Mouse (Mus musculus): ENCODE results near the gene Wdr63. TPM values are rescaled to one million over a fixed set of nuclear protein-coding genes. Genes with fewer than 3 reads are reported as not detected.
A peak's percentile ranks its signal among the peaks of the same experiment; 100 is the strongest.

The Wdr63 gene
- polyA plus RNA-seq, 1 experiment from 2014 or later: 0.31 TPM

- 48% methylated on average over 15 of the region's 15 CpGs for WGBS
- H3K4me2 ChIP-seq (ENCODE audit: low read depth, low read length): no peak overlapping the region
These were observed 70.0 kb downstream of the Wdr63 start for GRCm38 (mm10) chr3:146037906-146038305.

GRCm38 (mm10) chr3:146032976-146033375, 75.0 kb downstream of the Wdr63 start:
- Histone ChIP-seq H3K27ac (ENCODE audit: low read depth, low read length) (no peak overlapping the region), H3K4me1 (ENCODE audit: control insufficient read depth, insufficient read depth, low read length) (no peaks in the 10 kb centered on the region), H3K4me3 (ENCODE audit: low read depth, low read length) (no peak overlapping the region), H3K27me3 (ENCODE audit: control insufficient read depth, insufficient read depth, low read length) (no peaks in the 10 kb centered on the region), H3K36me3 (ENCODE audit: control insufficient read depth, insufficient read depth, low read length) (no peaks in the 10 kb centered on the region), H3K9ac (replicated peaks; ENCODE audit: low read depth, low read length) (no peak overlapping the region), H3K4me2 (ENCODE audit: low read depth, low read length) (no peak overlapping the region), H3K9me3 (ENCODE audit: control insufficient read depth, low read length) (no peaks in the 10 kb centered on the region)
- ATAC-seq (ENCODE audit: low read depth): no peak
- WGBS: 88% methylated on average over 5 of the region's 5 CpGs

More at GRCm38 (mm10) chr3:146037906-146038305, 70.0 kb downstream of the Wdr63 start:
- Histone ChIP-seq H3K9ac (replicated peaks; ENCODE audit: low read depth, low read length) (no peak overlapping the region), H3K36me3 (ENCODE audit: control insufficient read depth, insufficient read depth, low read length) (no peaks in the 10 kb centered on the region), H3K4me1 (ENCODE audit: control insufficient read depth, insufficient read depth, low read length) (no peaks in the 10 kb centered on the region), H3K27me3 (ENCODE audit: control insufficient read depth, insufficient read depth, low read length) (no peaks in the 10 kb centered on the region), H3K27ac (ENCODE audit: low read depth, low read length) (peak overlapping the region; percentile 10; the same call in 1 of the 2 replicates), H3K9me3 (ENCODE audit: control insufficient read depth, low read length) (no peaks in the 10 kb centered on the region), H3K4me3 (ENCODE audit: low read depth, low read length) (no peak overlapping the region)
- peak; percentile 38; the same call in 1 of the 2 replicates for ATAC-seq (ENCODE audit: low read depth)

- no peaks in the 10 kb centered on the region for H3K27me3 ChIP-seq (ENCODE audit: control insufficient read depth, insufficient read depth, low read length)
- H3K4me1 ChIP-seq (ENCODE audit: control insufficient read depth, insufficient read depth, low read length): no peaks in the 10 kb centered on the region
- H3K27ac ChIP-seq (ENCODE audit: low read depth, low read length): no peak overlapping the region
- ATAC-seq (ENCODE audit: low read depth): no peak
- H3K9me3 ChIP-seq (ENCODE audit: control insufficient read depth, low read length): no peaks in the 10 kb centered on the region
- no peak overlapping the region for H3K9ac ChIP-seq (replicated peaks; ENCODE audit: low read depth, low read length)
- H3K4me3 ChIP-seq (ENCODE audit: low read depth, low read length): no peak overlapping the region
- H3K4me2 ChIP-seq (ENCODE audit: low read depth, low read length): no peak overlapping the region
- no peaks in the 10 kb centered on the region for H3K36me3 ChIP-seq (ENCODE audit: control insufficient read depth, insufficient read depth, low read length)
- 22% methylated on average over 5 of the region's 5 CpGs for WGBS
These were observed 77.6 kb downstream of the Wdr63 start for GRCm38 (mm10) chr3:146030255-146030836.

- H3K4me3 ChIP-seq (ENCODE audit: low read depth, low read length): no peak overlapping the region
- no peak overlapping the region for H3K27ac ChIP-seq (ENCODE audit: low read depth, low read length)
- no peak overlapping the region for H3K4me2 ChIP-seq (ENCODE audit: low read depth, low read length)
- H3K27me3 ChIP-seq (ENCODE audit: control insufficient read depth, insufficient read depth, low read length): no peaks in the 10 kb centered on the region
- no peak overlapping the region for H3K9ac ChIP-seq (replicated peaks; ENCODE audit: low read depth, low read length)
- H3K4me1 ChIP-seq (ENCODE audit: control insufficient read depth, insufficient read depth, low read length): no peaks in the 10 kb centered on the region
- WGBS: 86% methylated on average over 3 of the region's 3 CpGs
- no peak for ATAC-seq (ENCODE audit: low read depth)
- H3K36me3 ChIP-seq (ENCODE audit: control insufficient read depth, insufficient read depth, low read length): no peaks in the 10 kb centered on the region
- H3K9me3 ChIP-seq (ENCODE audit: control insufficient read depth, low read length): no peaks in the 10 kb centered on the region
These were observed 78.7 kb downstream of the Wdr63 start for GRCm38 (mm10) chr3:146029234-146029633.

- H3K36me3 ChIP-seq (ENCODE audit: control insufficient read depth, insufficient read depth, low read length): no peaks in the 10 kb centered on the region
- ATAC-seq (ENCODE audit: low read depth): no peak
- no peak overlapping the region for H3K27ac ChIP-seq (ENCODE audit: low read depth, low read length)
- no peaks in the 10 kb centered on the region for H3K27me3 ChIP-seq (ENCODE audit: control insufficient read depth, insufficient read depth, low read length)
- no peaks in the 10 kb centered on the region for H3K4me1 ChIP-seq (ENCODE audit: control insufficient read depth, insufficient read depth, low read length)
- 84% methylated on average over 2 of the region's 2 CpGs for WGBS
- no peak overlapping the region for H3K4me3 ChIP-seq (ENCODE audit: low read depth, low read length)
- H3K9ac ChIP-seq (replicated peaks; ENCODE audit: low read depth, low read length): no peak overlapping the region
- no peaks in the 10 kb centered on the region for H3K9me3 ChIP-seq (ENCODE audit: control insufficient read depth, low read length)
- H3K4me2 ChIP-seq (ENCODE audit: low read depth, low read length): no peak overlapping the region
These were observed 79.5 kb downstream of the Wdr63 start for GRCm38 (mm10) chr3:146028406-146028805.

GRCm38 (mm10) chr3:146027116-146027515, 80.8 kb downstream of the Wdr63 start:
- ATAC-seq (ENCODE audit: low read depth): no peak
- H3K4me2 ChIP-seq (ENCODE audit: low read depth, low read length): no peak overlapping the region
- no peaks in the 10 kb centered on the region for H3K9me3 ChIP-seq (ENCODE audit: control insufficient read depth, low read length)
- H3K4me3 ChIP-seq (ENCODE audit: low read depth, low read length): no peak overlapping the region
- no peak overlapping the region for H3K27ac ChIP-seq (ENCODE audit: low read depth, low read length)
- H3K9ac ChIP-seq (replicated peaks; ENCODE audit: low read depth, low read length): no peak overlapping the region
- WGBS: 51% methylated on average over 6 of the region's 6 CpGs
- H3K36me3 ChIP-seq (ENCODE audit: control insufficient read depth, insufficient read depth, low read length): no peaks in the 10 kb centered on the region
- no peaks in the 10 kb centered on the region for H3K4me1 ChIP-seq (ENCODE audit: control insufficient read depth, insufficient read depth, low read length)
- H3K27me3 ChIP-seq (ENCODE audit: control insufficient read depth, insufficient read depth, low read length): no peaks in the 10 kb centered on the region

- ATAC-seq (ENCODE audit: low read depth): no peak
- WGBS: 95% methylated on average over 6 of the region's 6 CpGs
These were observed 82.4 kb downstream of the Wdr63 start for GRCm38 (mm10) chr3:146025499-146025898.

GRCm38 (mm10) chr3:146024746-146025145, 83.2 kb downstream of the Wdr63 start:
- Histone ChIP-seq H3K36me3 (ENCODE audit: control insufficient read depth, insufficient read depth, low read length) (no peaks in the 10 kb centered on the region), H3K27ac (ENCODE audit: low read depth, low read length) (no peak overlapping the region), H3K4me3 (ENCODE audit: low read depth, low read length) (no peak overlapping the region), H3K27me3 (ENCODE audit: control insufficient read depth, insufficient read depth, low read length) (no peaks in the 10 kb centered on the region), H3K4me2 (ENCODE audit: low read depth, low read length) (no peak overlapping the region), H3K9me3 (ENCODE audit: control insufficient read depth, low read length) (no peaks in the 10 kb centered on the region), H3K9ac (replicated peaks; ENCODE audit: low read depth, low read length) (no peak overlapping the region), H3K4me1 (ENCODE audit: control insufficient read depth, insufficient read depth, low read length) (no peaks in the 10 kb centered on the region)
- no peak for ATAC-seq (ENCODE audit: low read depth)
- 91% methylated on average over 7 of the region's 7 CpGs for WGBS

More at GRCm38 (mm10) chr3:146025499-146025898, 82.4 kb downstream of the Wdr63 start:
- Histone ChIP-seq H3K9me3 (ENCODE audit: control insufficient read depth, low read length) (no peaks in the 10 kb centered on the region), H3K27ac (ENCODE audit: low read depth, low read length) (no peak overlapping the region), H3K4me2 (ENCODE audit: low read depth, low read length) (no peak overlapping the region), H3K36me3 (ENCODE audit: control insufficient read depth, insufficient read depth, low read length) (no peaks in the 10 kb centered on the region), H3K4me1 (ENCODE audit: control insufficient read depth, insufficient read depth, low read length) (no peaks in the 10 kb centered on the region), H3K9ac (replicated peaks; ENCODE audit: low read depth, low read length) (no peak overlapping the region), H3K27me3 (ENCODE audit: control insufficient read depth, insufficient read depth, low read length) (no peaks in the 10 kb centered on the region), H3K4me3 (ENCODE audit: low read depth, low read length) (no peak overlapping the region)

GRCm38 (mm10) chr3:146022232-146022631, 85.7 kb downstream of the Wdr63 start:
- 92% methylated on average over 9 of the region's 9 CpGs for WGBS

More at GRCm38 (mm10) chr3:146022232-146022631, 85.7 kb downstream of the Wdr63 start:
- ATAC-seq (ENCODE audit: low read depth): no peak
- H3K4me3 ChIP-seq (ENCODE audit: low read depth, low read length): no peak overlapping the region
- H3K9me3 ChIP-seq (ENCODE audit: control insufficient read depth, low read length): no peaks in the 10 kb centered on the region
- H3K4me1 ChIP-seq (ENCODE audit: control insufficient read depth, insufficient read depth, low read length): no peaks in the 10 kb centered on the region
- no peaks in the 10 kb centered on the region for H3K27me3 ChIP-seq (ENCODE audit: control insufficient read depth, insufficient read depth, low read length)
- no peak overlapping the region for H3K9ac ChIP-seq (replicated peaks; ENCODE audit: low read depth, low read length)
- no peak overlapping the region for H3K27ac ChIP-seq (ENCODE audit: low read depth, low read length)
- no peaks in the 10 kb centered on the region for H3K36me3 ChIP-seq (ENCODE audit: control insufficient read depth, insufficient read depth, low read length)
- H3K4me2 ChIP-seq (ENCODE audit: low read depth, low read length): no peak overlapping the region
